Mouse (Mus musculus) MEL (cell line): ENCODE data around the gene Ccdc182. TPM values are rescaled to one million over a fixed set of nuclear protein-coding genes. Genes with fewer than 3 reads are reported as not detected.

Source experiments
- DNase-seq: peaks from one replicate; pipeline ENCODE4 v3.0.0; 2011; ENCODE audit warnings: low read depth, low spot score
- H3K27ac ChIP-seq: 2 replicates; pipeline ENCODE4 v1.5.1; 2012; ENCODE audit warnings: low read depth, mild to moderate bottlenecking, control low read depth, low read length, moderate library complexity; ENCODE audit not compliant: control insufficient read depth
- H3K27me3 ChIP-seq, 2 experiments: fragments of 150-350 bp in 1 of 2; sonication (generic) in 1 of 2; 2 replicates each; pipeline ENCODE4 v1.6.1; 2012; ENCODE audit warnings: low read length in 2 of 2, mild to moderate bottlenecking in 2 of 2, improper control_type of control experiment in 1 of 2, moderate library complexity in 1 of 2; ENCODE audit not compliant: insufficient read depth in 2 of 2, control insufficient read depth in 1 of 2
- H3K36me3 ChIP-seq, 2 experiments: 2 replicates each; pipeline ENCODE4 v1.6.1; 2012 to 2014; ENCODE audit warnings: low read length in 2 of 2, improper control_type of control experiment in 1 of 2, inconsistent platforms in 1 of 2, mild to moderate bottlenecking in 1 of 2; ENCODE audit not compliant: insufficient read depth in 2 of 2, control insufficient read depth in 1 of 2
- H3K4me1 ChIP-seq, 2 experiments: fragments of 150-350 bp in 1 of 2; sonication (generic) in 1 of 2; 2 replicates each; pipeline ENCODE4 v1.6.1; 2012; ENCODE audit warnings: low read length in 2 of 2, improper control_type of control experiment in 1 of 2, mild to moderate bottlenecking in 1 of 2; ENCODE audit not compliant: insufficient read depth in 2 of 2, control insufficient read depth in 1 of 2
- H3K4me3 ChIP-seq, 2 experiments: fragments of 150-350 bp in 1 of 2; sonication (generic) in 1 of 2; 2 replicates each; pipeline ENCODE4 v1.5.1; 2012; ENCODE audit warnings: low read depth in 2 of 2, low read length in 2 of 2, mild to moderate bottlenecking in 2 of 2, moderate library complexity in 2 of 2, control low read depth in 1 of 2, improper control_type of control experiment in 1 of 2; ENCODE audit not compliant: control insufficient read depth in 1 of 2, insufficient read depth in 1 of 2
- H3K79me2 ChIP-seq: 2 replicates; pipeline ENCODE4 v1.6.1; 2012; ENCODE audit warnings: mild to moderate bottlenecking, low read length, moderate library complexity; ENCODE audit not compliant: control insufficient read depth, poor library complexity, insufficient read depth
- H3K9ac ChIP-seq: 2 replicates; pipeline ENCODE4 v1.6.1; 2012; ENCODE audit warnings: low read depth, mild to moderate bottlenecking, control low read depth, low read length, moderate library complexity; ENCODE audit not compliant: control insufficient read depth, poor library complexity, severe bottlenecking
- H3K9me3 ChIP-seq: fragments of 150-350 bp; sonication (generic); replicated peaks from 2 replicates; pipeline ENCODE4 v1.6.1; 2012; ENCODE audit warnings: mild to moderate bottlenecking, low read length, improper control_type of control experiment, moderate library complexity; ENCODE audit not compliant: insufficient read depth
- BHLHE40 ChIP-seq: IDR thresholded peaks from 2 replicates; pipeline ENCODE4 v1.6.1; 2012; ENCODE audit warnings: low read depth, mild to moderate bottlenecking, inconsistent platforms, low read length, improper control_type of control experiment, borderline replicate concordance
- CHD1 ChIP-seq: IDR thresholded peaks from 2 replicates; pipeline ENCODE4 v1.6.1; 2012; ENCODE audit warnings: low read depth, mild to moderate bottlenecking, inconsistent platforms, low read length, improper control_type of control experiment
- CHD2 ChIP-seq: IDR thresholded peaks from 2 replicates; pipeline ENCODE4 v1.6.1; 2011; ENCODE audit warnings: low read length, improper control_type of control experiment
- CTCF ChIP-seq, 3 experiments: IDR thresholded peaks in 2 of 3; conservative IDR thresholded peaks in 1 of 3; 2 replicates each; pipeline ENCODE4 v1.5.1; 2011 to 2012; ENCODE audit warnings: low read length in 3 of 3, low read depth in 2 of 3, mild to moderate bottlenecking in 2 of 3, improper control_type of control experiment in 1 of 3, inconsistent platforms in 1 of 3, mixed read lengths in 1 of 3, moderate library complexity in 1 of 3; ENCODE audit not compliant: control insufficient read depth in 1 of 3, insufficient read depth in 1 of 3, poor library complexity in 1 of 3, severe bottlenecking in 1 of 3
- E2F4 ChIP-seq: IDR thresholded peaks from 2 replicates; pipeline ENCODE4 v1.6.1; 2011; ENCODE audit warnings: low read depth, low read length, improper control_type of control experiment, borderline replicate concordance
- ELF1 ChIP-seq: IDR thresholded peaks from 2 replicates; pipeline ENCODE4 v1.6.1; 2014; ENCODE audit warnings: low read depth, mild to moderate bottlenecking, inconsistent platforms, low read length, improper control_type of control experiment, moderate library complexity
- EP300 ChIP-seq, 2 experiments: IDR thresholded peaks; 2 replicates each; pipeline ENCODE4 v1.6.1; 2011; ENCODE audit warnings: improper control_type of control experiment in 2 of 2, low read length in 2 of 2, low read depth in 1 of 2, mild to moderate bottlenecking in 1 of 2
- ETS1 ChIP-seq: IDR thresholded peaks from 2 replicates; pipeline ENCODE4 v1.6.1; 2012; ENCODE audit warnings: low read depth, mild to moderate bottlenecking, inconsistent platforms, low read length, improper control_type of control experiment, moderate library complexity
- GATA1 ChIP-seq: IDR thresholded peaks from 2 replicates; pipeline ENCODE4 v1.6.1; 2011; ENCODE audit warnings: low read depth, low read length, improper control_type of control experiment
- HCFC1 ChIP-seq: IDR thresholded peaks from 2 replicates; pipeline ENCODE4 v1.6.1; 2012; ENCODE audit warnings: low read depth, mild to moderate bottlenecking, inconsistent platforms, low read length, improper control_type of control experiment, moderate library complexity
- JUND ChIP-seq: IDR thresholded peaks from 2 replicates; pipeline ENCODE4 v1.6.1; 2011; ENCODE audit warnings: low read depth, mild to moderate bottlenecking, improper control_type of control experiment, low read length
- MAFK ChIP-seq: IDR thresholded peaks from 2 replicates; pipeline ENCODE4 v1.6.1; 2011; ENCODE audit warnings: low read depth, mild to moderate bottlenecking, low read length, improper control_type of control experiment, borderline replicate concordance
- MAX ChIP-seq: IDR thresholded peaks from 2 replicates; pipeline ENCODE4 v1.6.1; 2011; ENCODE audit warnings: low read length, improper control_type of control experiment
- MEF2A ChIP-seq: IDR thresholded peaks from 2 replicates; pipeline ENCODE4 v1.6.1; 2014; ENCODE audit warnings: low read depth, mild to moderate bottlenecking, inconsistent platforms, low read length, improper control_type of control experiment; ENCODE audit not compliant: poor library complexity, insufficient replicate concordance, severe bottlenecking; ENCODE audit errors: extremely low read depth
- NRF1 ChIP-seq: IDR thresholded peaks from 2 replicates; pipeline ENCODE4 v1.6.1; 2014; ENCODE audit warnings: low read depth, mild to moderate bottlenecking, inconsistent platforms, low read length, improper control_type of control experiment, moderate library complexity; ENCODE audit not compliant: poor library complexity, insufficient read depth, severe bottlenecking
- POLR2A ChIP-seq, 2 experiments: IDR thresholded peaks; 2 replicates each; pipeline ENCODE4 v1.6.1; 2011 to 2012; ENCODE audit warnings: low read length in 2 of 2, mild to moderate bottlenecking in 2 of 2, control low read depth in 1 of 2, improper control_type of control experiment in 1 of 2, low read depth in 1 of 2, moderate library complexity in 1 of 2; ENCODE audit not compliant: control insufficient read depth in 1 of 2, insufficient read depth in 1 of 2, poor library complexity in 1 of 2
- RCOR1 ChIP-seq: IDR thresholded peaks from 2 replicates; pipeline ENCODE4 v1.6.1; 2012; ENCODE audit warnings: low read depth, mild to moderate bottlenecking, inconsistent platforms, low read length, improper control_type of control experiment
- TBP ChIP-seq: IDR thresholded peaks from 2 replicates; pipeline ENCODE4 v1.8.0; 2011; ENCODE audit warnings: low read depth, low read length, improper control_type of control experiment
- TCF12 ChIP-seq: IDR thresholded peaks from 2 replicates; pipeline ENCODE4 v1.6.1; 2014; ENCODE audit warnings: low read depth, mild to moderate bottlenecking, inconsistent platforms, low read length, improper control_type of control experiment, moderate library complexity
- UBTF ChIP-seq: IDR thresholded peaks from 2 replicates; pipeline ENCODE4 v1.6.1; 2012; ENCODE audit warnings: low read depth, mild to moderate bottlenecking, inconsistent platforms, low read length, improper control_type of control experiment, moderate library complexity, borderline replicate concordance; ENCODE audit not compliant: insufficient read depth
- ZKSCAN1 ChIP-seq: IDR thresholded peaks from 2 replicates; pipeline ENCODE4 v1.6.1; 2012; ENCODE audit warnings: low read depth, mild to moderate bottlenecking, inconsistent platforms, low read length, improper control_type of control experiment, moderate library complexity
- ZMIZ1 ChIP-seq: IDR thresholded peaks from 2 replicates; pipeline ENCODE4 v1.6.1; 2012; ENCODE audit warnings: low read depth, mild to moderate bottlenecking, inconsistent platforms, low read length, improper control_type of control experiment, moderate library complexity
- polyA plus RNA-seq, 2 experiments: library from polyadenylated mRNA; stranded (reverse) in 1 of 2; unstranded in 1 of 2; fragments of >175 nt in 1 of 2; fragments of >200 nt in 1 of 2; gene quantifications; 2 replicates each; pipeline versions ENCODE4 v1.2.1 to v1.2.4; 2012; ENCODE audit warnings: low replicate concordance in 2 of 2, low read depth in 1 of 2; ENCODE audit not compliant: insufficient read length in 2 of 2, insufficient read depth in 1 of 2, missing spikeins in 1 of 2
- total RNA-seq: library from RNA; depleted of rRNA; stranded (reverse); fragments of 300-350 nt; gene quantifications from 2 replicates; pipeline ENCODE4 v1.2.3, GENCODE M21; 2012

The Ccdc182 gene
- total and polyA plus RNA-seq, 3 experiments, result not detected

DNA sequence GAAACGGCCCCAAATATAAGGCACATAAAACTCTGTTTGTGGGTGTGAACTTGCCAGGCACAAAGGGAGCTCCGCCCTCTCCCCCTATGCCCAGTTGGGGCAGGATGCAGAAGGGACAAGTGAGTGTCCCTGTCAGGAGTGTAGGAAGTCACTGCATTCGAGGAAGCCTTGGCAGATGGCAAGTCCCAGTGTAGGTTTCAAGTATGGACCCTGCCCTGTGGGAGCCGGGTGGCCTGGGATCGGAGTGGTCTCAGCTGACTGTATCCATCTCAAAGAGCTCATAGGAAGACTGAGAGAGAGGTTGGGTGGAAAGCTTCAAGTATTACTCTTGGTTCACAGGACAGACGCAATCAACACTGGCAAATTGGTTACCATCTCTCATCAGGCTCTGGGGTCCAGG lies 17.9 kb upstream of the Ccdc182 start:
- no peak overlapping the region for H3K4me3 ChIP-seq
- no peak overlapping the region for H3K9ac ChIP-seq
- H3K27ac ChIP-seq, result no peak overlapping the region
- H3K4me1 ChIP-seq, result peaks cover 0 to 11% of the 10 kb centered on the region in 2 experiments; a peak in 1 of 4 replicates
- no peaks in the 10 kb centered on the region for H3K79me2 ChIP-seq
- no peak for DNase-seq
- peaks cover 0 to 1% of the 10 kb centered on the region in 2 experiments; a peak in 3 of 4 replicates for H3K27me3 ChIP-seq
- TF ChIP-seq JUND, result no peak
- no peak for TF ChIP-seq ZMIZ1
- no peak for TF ChIP-seq UBTF
- no peak for TF ChIP-seq RCOR1
- TF ChIP-seq E2F4, result no peak
- H3K36me3 ChIP-seq, result peaks cover 0 to 5% of the 10 kb centered on the region in 2 experiments; a peak in 1 of 4 replicates
- H3K9me3 ChIP-seq, result no peaks in the 10 kb centered on the region

DNA sequence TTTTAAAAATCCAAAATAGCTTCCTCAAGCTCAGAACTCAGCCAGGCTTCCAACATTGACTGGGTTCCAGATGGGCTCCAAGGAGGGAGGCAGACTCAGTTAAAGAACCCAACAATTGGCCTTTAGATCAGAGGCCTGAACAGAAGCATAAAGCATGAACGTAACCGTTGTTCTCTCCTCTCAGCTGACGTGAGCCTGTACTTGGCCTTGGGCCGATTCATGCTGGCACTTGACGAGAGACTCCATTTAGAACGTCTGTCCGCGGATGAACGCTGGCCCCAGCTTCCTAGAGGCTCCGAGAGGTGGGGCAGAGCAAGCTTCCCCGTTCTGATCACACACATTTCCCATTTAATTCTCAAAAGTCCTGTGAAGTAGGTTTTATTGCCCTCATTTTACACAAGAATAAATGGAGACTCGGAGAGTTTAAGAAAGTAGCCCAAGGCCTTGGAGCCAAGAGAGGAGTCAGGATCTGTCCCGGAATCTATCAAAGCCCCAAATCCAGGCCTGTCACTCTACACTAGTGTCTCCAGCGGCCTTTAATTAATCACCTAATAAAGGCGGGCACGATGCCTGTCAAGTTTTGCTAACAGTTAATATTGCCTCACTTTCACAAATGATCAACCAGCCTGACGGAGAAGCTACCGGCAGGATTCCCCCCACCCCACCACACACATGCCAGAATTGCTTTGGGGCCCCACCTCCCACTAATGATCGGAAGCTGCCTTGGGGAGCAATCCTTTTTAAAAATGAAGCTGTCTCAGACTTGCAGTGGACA lies 17.1 kb upstream of the Ccdc182 start:
- H3K9me3 ChIP-seq, result no peaks in the 10 kb centered on the region
- H3K36me3 ChIP-seq, result peaks cover 0 to 5% of the 10 kb centered on the region in 2 experiments; a peak in 1 of 4 replicates
- H3K27me3 ChIP-seq, result peaks cover 0 to 1% of the 10 kb centered on the region in 2 experiments; a peak in 3 of 4 replicates
- H3K4me1 ChIP-seq, result peaks cover 0 to 11% of the 10 kb centered on the region in 2 experiments; a peak in 1 of 4 replicates
- DNase-seq, result no peak
- H3K4me3 ChIP-seq, result no peak overlapping the region
- TF ChIP-seq MAX (no peak), GATA1 (no peak), UBTF (no peak)
- no peak overlapping the region for H3K27ac ChIP-seq
- H3K9ac ChIP-seq, result no peak overlapping the region
- H3K79me2 ChIP-seq, result no peaks in the 10 kb centered on the region

DNA sequence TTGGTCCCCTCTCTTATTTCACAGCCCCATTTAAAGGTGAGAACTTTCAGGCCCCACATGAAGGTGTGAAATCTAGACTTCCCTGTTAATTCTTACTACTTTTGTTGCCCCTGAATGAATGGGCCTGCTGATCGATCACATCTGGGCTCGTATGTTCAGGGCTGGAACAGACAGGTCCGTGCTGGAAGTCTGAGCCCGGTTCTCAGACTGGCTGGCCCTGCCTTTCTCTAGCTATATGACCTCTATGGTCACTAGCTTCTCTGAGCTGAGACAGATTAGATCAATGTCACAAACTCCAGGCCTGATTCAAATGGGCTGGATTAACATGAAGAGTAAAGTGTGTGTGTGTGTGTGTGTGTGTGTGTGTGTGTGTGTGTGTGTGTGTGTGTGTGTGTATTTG lies 14.9 kb upstream of the Ccdc182 start:
- Histone ChIP-seq H3K27me3 (peaks cover 0 to 1% of the 10 kb centered on the region in 2 experiments; a peak in 3 of 4 replicates), H3K4me1 (peaks cover 0 to 11% of the 10 kb centered on the region in 2 experiments; a peak in 1 of 4 replicates), H3K4me3 (no peak overlapping the region), H3K27ac (no peak overlapping the region), H3K79me2 (no peaks in the 10 kb centered on the region), H3K9ac (no peak overlapping the region), H3K9me3 (no peaks in the 10 kb centered on the region), H3K36me3 (peaks cover 0 to 5% of the 10 kb centered on the region in 2 experiments; a peak in 1 of 4 replicates)
- no peak for DNase-seq
- TF ChIP-seq CTCF (IDR thresholded peaks at IDR 0.05 in 2 of 3, conservative IDR thresholded peaks at IDR 0.05 in 1 of 3; ENCODE audit: control insufficient read depth in 1 of 3, insufficient read depth in 1 of 3, low read depth in 2 of 3, low read length in 3 of 3, poor library complexity in 1 of 3, severe bottlenecking in 1 of 3) (no peak), CHD2 (no peak), HCFC1 (no peak), RCOR1 (no peak), NRF1 (no peak), ETS1 (no peak), TCF12 (no peak), MAFK (no peak), TBP (no peak), ZKSCAN1 (no peak), ZMIZ1 (no peak), BHLHE40 (no peak), POLR2A (IDR thresholded peaks at IDR 0.05; ENCODE audit: control insufficient read depth in 1 of 2, insufficient read depth in 1 of 2, low read depth in 1 of 2, low read length in 2 of 2, poor library complexity in 1 of 2) (no peak), EP300 (IDR thresholded peaks at IDR 0.05; ENCODE audit: low read depth in 1 of 2, low read length in 2 of 2) (no peak), ELF1 (no peak), CHD1 (no peak), E2F4 (no peak), MEF2A (no peak)
